Mouse (Mus musculus) testis, adult 2 months (tissue): ENCODE results near the gene Fhod1. TPM values are rescaled to one million over a fixed set of nuclear protein-coding genes. Genes with fewer than 3 reads are reported as not detected.
A peak's percentile ranks its signal among the peaks of the same experiment; 100 is the strongest.

Experiments used
- H3K27ac ChIP-seq: fragments of 200-500 bp; 2 replicates; pipeline ENCODE4 v1.5.1; 2012; ENCODE audit warnings: low read depth, low read length; ENCODE audit not compliant: control insufficient read depth, insufficient read depth
- H3K27me3 ChIP-seq: fragments of 200-500 bp; 2 replicates; pipeline ENCODE4 v1.6.1; 2012; ENCODE audit warnings: mild to moderate bottlenecking, low read length, moderate library complexity; ENCODE audit not compliant: control insufficient read depth, insufficient read depth
- H3K36me3 ChIP-seq: fragments of 200-500 bp; 2 replicates; pipeline ENCODE4 v1.6.1; 2012; ENCODE audit warnings: mild to moderate bottlenecking, low read length; ENCODE audit not compliant: control insufficient read depth, insufficient read depth
- H3K4me1 ChIP-seq: fragments of 200-500 bp; 2 replicates; pipeline ENCODE4 v1.6.1; 2012; ENCODE audit warnings: low read length; ENCODE audit not compliant: control insufficient read depth, insufficient read depth
- H3K4me3 ChIP-seq: fragments of 200-500 bp; 2 replicates; pipeline ENCODE4 v1.5.1; 2012; ENCODE audit warnings: low read depth, mild to moderate bottlenecking, low read length, moderate library complexity, mixed read lengths; ENCODE audit not compliant: control insufficient read depth
- CTCF ChIP-seq: fragments of 200-500 bp; IDR thresholded peaks from 2 replicates; pipeline ENCODE4 v1.5.1; 2012; ENCODE audit warnings: low read depth, mild to moderate bottlenecking, inconsistent platforms, low read length, moderate library complexity; ENCODE audit not compliant: control insufficient read depth, insufficient read depth, insufficient replicate concordance
- POLR2A ChIP-seq: fragments of 200-500 bp; IDR thresholded peaks from 2 replicates; pipeline ENCODE4 v1.6.1; 2012; ENCODE audit warnings: low read depth, mild to moderate bottlenecking, inconsistent platforms, low read length, moderate library complexity; ENCODE audit not compliant: control insufficient read depth
- polyA plus RNA-seq: library from polyadenylated mRNA; depleted of rRNA; stranded (reverse); fragments of >200 nt; gene quantifications from 2 replicates; pipeline ENCODE4 v1.2.3, GENCODE M21; 2012

Gene Fhod1
- polyA plus RNA-seq, 1 experiment, result 17.9 TPM

DNA sequence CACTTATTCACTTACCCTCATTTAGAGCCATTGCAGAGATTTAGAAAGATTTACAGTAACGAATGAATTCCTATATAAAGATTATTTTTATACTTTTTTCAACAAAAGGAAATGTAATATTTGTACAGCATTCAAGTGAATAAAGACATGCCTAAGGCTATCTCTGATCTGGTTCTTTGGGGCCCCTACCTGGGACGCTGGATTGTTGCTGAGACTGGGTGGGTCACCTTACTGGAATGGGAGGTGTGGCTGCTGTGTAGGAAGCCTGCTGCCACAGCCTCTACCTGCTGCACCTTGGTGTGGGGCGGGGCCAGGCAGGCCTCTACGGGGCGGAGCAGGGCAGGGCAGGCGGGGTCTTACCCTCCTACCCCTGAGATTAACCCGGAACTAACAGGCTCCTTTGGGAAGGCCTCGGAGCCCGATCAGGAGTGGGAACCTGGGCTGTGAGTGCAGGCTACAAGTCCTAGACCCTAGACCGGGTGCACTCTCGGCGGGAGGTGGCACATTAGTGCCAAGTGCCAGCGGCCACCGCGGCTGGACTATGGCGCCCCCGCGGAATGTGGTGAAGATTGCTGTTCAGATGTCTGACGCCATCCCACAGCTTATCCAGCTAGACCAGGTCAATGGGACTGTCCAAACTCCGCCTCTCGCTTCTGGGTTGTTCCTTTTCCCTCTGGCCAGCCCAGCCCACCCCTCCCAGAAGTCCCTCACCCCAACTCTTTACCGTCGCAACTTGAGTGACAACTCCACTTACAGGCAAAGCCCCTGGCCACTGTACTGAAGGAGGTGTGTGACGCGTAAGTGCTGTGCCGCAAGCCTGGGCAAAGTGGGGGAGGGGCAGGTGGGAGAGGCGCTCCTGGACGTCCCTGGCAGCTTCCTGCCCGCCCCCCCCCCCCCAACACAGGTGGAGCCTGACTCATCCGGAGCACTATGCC is 42.3 kb downstream of the Fhod1 start, which contains the start of gene Elmo3:
Elmo3 (plus strand) TSS at position 391 of the 935 bp plus-strand sequence.
- Histone ChIP-seq H3K4me3 (peak within 1 kb of the TSS; percentile 57), H3K36me3 (peaks cover 2% of the 10 kb centered on the region; the same call in 1 of the 2 replicates), H3K27ac (0 out of 2 replicates have a peak within 1 kb of the TSS, but pooled peaks have one; percentile 56), H3K27me3 (no peaks in the 10 kb centered on the region), H3K4me1 (peaks cover 7% of the 10 kb centered on the region)
- TF ChIP-seq POLR2A (peak; percentile 55), CTCF (0 out of 2 replicates have a peak, but pooled peaks have one; percentile 21)

- no peaks in the 10 kb centered on the region for H3K27me3 ChIP-seq
- no peak overlapping the region for H3K4me3 ChIP-seq
- peaks cover 2% of the 10 kb centered on the region; the same call in 1 of the 2 replicates for H3K36me3 ChIP-seq
- H3K27ac ChIP-seq, result no peak overlapping the region
- peaks cover 7% of the 10 kb centered on the region for H3K4me1 ChIP-seq
- TF ChIP-seq CTCF (peak; percentile 9; the same call in 1 of the 2 replicates), POLR2A (no peak; the same call in 1 of the 2 replicates)
Measured at GRCm38 (mm10) chr8:105304325-105305210, 43.2 kb downstream of the Fhod1 start.

DNA sequence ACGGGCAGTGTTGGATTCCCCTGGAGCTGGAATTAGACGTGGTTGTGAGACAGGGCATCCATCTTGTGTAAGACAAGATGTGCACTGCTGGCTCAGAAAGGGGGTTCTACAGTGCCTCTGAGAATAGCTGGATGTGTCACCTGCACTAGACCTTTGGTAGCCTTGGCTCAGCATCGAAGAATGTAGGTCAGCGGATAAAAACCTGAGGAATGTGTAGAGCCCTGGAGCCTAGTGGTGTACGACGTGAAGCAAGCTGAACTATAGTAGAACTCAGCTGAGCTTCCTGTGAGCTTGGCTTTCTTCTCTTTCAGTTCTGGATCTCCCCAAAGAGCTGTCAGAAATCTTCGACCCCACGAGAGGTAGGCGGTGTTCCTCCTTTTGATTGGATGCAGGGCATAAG is 43.9 kb downstream of the Fhod1 start:
- TF ChIP-seq CTCF (no peak), POLR2A (no peak)

GRCm38 (mm10) chr8:105303396-105303795 is 44.4 kb downstream of the Fhod1 start:
- Histone ChIP-seq H3K4me3 (no peak overlapping the region), H3K27ac (no peak overlapping the region), H3K4me1 (peaks cover 13% of the 10 kb centered on the region), H3K27me3 (no peaks in the 10 kb centered on the region), H3K36me3 (peaks cover 2% of the 10 kb centered on the region; the same call in 1 of the 2 replicates)
- TF ChIP-seq POLR2A (no peak), CTCF (no peak)

More for the DNA sequence above, 43.9 kb downstream of the Fhod1 start:
- no peak overlapping the region for H3K4me3 ChIP-seq
- peaks cover 8% of the 10 kb centered on the region for H3K4me1 ChIP-seq
- H3K36me3 ChIP-seq, result peaks cover 2% of the 10 kb centered on the region; the same call in 1 of the 2 replicates
- no peaks in the 10 kb centered on the region for H3K27me3 ChIP-seq
- H3K27ac ChIP-seq, result no peak overlapping the region

GRCm38 (mm10) chr8:105299962-105300361 is 47.8 kb downstream of the Fhod1 start:
- Histone ChIP-seq H3K27me3 (no peaks in the 10 kb centered on the region), H3K4me1 (peaks cover 10% of the 10 kb centered on the region), H3K36me3 (peaks cover 2% of the 10 kb centered on the region; the same call in 1 of the 2 replicates)

DNA sequence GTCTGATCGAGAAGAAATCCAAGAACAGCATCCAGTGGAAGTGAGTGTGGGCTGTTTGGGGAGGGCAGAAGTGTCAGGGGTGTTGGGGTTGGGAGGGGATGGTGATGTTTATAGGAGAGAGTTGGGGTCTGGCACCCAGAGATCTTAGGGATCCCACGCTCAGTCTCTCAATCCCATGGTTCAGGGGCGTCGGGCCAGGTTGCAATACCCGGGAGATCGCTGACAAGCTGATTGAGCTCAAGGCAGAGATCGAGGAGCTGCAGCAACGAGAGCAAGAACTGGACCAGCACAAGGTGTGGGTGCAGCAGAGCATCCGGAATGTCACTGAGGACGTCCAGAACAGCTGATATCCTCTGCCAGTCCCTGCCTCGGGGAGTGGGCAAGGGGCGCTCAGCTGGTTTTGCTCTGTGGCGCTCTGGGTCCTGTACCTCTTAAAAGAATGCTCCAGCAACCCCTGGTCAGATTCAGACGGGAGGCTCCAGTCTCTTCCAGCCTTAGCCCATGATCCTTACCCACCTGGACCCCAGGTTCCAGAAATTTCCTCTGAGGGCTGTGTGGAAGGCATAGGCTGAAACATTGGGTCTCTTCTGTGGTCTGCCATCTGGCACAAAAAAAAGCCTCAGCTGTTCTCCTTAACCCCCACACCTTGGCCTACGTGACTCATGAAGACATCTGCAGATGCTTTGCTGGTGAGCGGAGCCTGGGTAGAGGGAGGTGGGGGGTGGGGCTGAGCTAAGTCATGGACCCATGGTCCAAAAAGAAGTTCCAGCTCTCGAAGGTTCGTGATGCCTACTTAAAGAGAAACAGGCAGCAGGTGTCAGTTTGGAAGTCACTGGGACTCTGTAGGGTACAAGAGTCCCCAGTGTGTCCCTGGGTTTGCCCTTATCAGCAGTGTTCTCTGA is 49.2 kb downstream of the Fhod1 start:
- 0 out of 2 replicates have a peak overlapping the region, but pooled peaks have one; percentile 75 for H3K27ac ChIP-seq
- H3K4me1 ChIP-seq, result peaks cover 10% of the 10 kb centered on the region
- no peaks in the 10 kb centered on the region for H3K27me3 ChIP-seq
- TF ChIP-seq POLR2A, result no peak
- TF ChIP-seq CTCF, result no peak
- peaks cover 2% of the 10 kb centered on the region; the same call in 1 of the 2 replicates for H3K36me3 ChIP-seq
- peak overlapping the region; percentile 94 for H3K4me3 ChIP-seq

More at GRCm38 (mm10) chr8:105299962-105300361, 47.8 kb downstream of the Fhod1 start:
- TF ChIP-seq POLR2A (no peak), CTCF (no peak)
- Histone ChIP-seq H3K27ac (no peak overlapping the region), H3K4me3 (no peak overlapping the region)
